Mouse (Mus musculus) cortical plate, adult 2 months (tissue): ENCODE results near the gene Prtg. TPM values are rescaled to one million over a fixed set of nuclear protein-coding genes. Genes with fewer than 3 reads are reported as not detected.

Experiments used
- H3K27ac ChIP-seq: fragments of 200-500 bp; 2 replicates; pipeline ENCODE4 v1.5.1; 2012; ENCODE audit warnings: low read length, control low read depth, inconsistent platforms; ENCODE audit not compliant: insufficient read depth
- H3K4me1 ChIP-seq: fragments of 200-500 bp; 2 replicates; pipeline ENCODE4 v1.6.1; 2011; ENCODE audit warnings: low read length; ENCODE audit not compliant: control insufficient read depth, insufficient read depth
- H3K4me3 ChIP-seq: fragments of 200-500 bp; 2 replicates; pipeline ENCODE4 v1.5.1; 2011; ENCODE audit warnings: mild to moderate bottlenecking, low read length, control low read depth; ENCODE audit not compliant: insufficient read depth
- CTCF ChIP-seq: fragments of 200-500 bp; IDR thresholded peaks from 2 replicates; pipeline ENCODE4 v1.5.1; 2011; ENCODE audit warnings: mild to moderate bottlenecking, control low read depth, low read length; ENCODE audit not compliant: insufficient read depth; ENCODE audit errors: extremely low read depth
- POLR2A ChIP-seq: fragments of 200-500 bp; IDR thresholded peaks from 2 replicates; pipeline ENCODE4 v1.6.1; 2011; ENCODE audit warnings: mild to moderate bottlenecking, low read length, control low read depth; ENCODE audit not compliant: insufficient read depth; ENCODE audit errors: extremely low read depth
- polyA plus RNA-seq: library from polyadenylated mRNA; depleted of rRNA; stranded (reverse); fragments of >200 nt; gene quantifications from 2 replicates; pipeline ENCODE4 v1.2.3, GENCODE M21; 2012

Gene Prtg
- polyA plus RNA-seq, 1 experiment, result 0.84 TPM

GRCm38 (mm10) chr9:72875878-72876277 is 69.2 kb downstream of the Prtg start:
- no peak overlapping the region for H3K4me3 ChIP-seq
- H3K4me1 ChIP-seq, result no peaks in the 10 kb centered on the region
- no peak overlapping the region for H3K27ac ChIP-seq
- 0 out of 2 replicates have a peak, but pooled peaks have one; percentile 8 for TF ChIP-seq CTCF
- no peak for TF ChIP-seq POLR2A

- Histone ChIP-seq H3K4me3 (no peak overlapping the region), H3K4me1 (no peaks in the 10 kb centered on the region), H3K27ac (no peak overlapping the region)
- TF ChIP-seq POLR2A (no peak), CTCF (no peak)
Observed at GRCm38 (mm10) chr9:72877905-72878304, 71.2 kb downstream of the Prtg start.

DNA sequence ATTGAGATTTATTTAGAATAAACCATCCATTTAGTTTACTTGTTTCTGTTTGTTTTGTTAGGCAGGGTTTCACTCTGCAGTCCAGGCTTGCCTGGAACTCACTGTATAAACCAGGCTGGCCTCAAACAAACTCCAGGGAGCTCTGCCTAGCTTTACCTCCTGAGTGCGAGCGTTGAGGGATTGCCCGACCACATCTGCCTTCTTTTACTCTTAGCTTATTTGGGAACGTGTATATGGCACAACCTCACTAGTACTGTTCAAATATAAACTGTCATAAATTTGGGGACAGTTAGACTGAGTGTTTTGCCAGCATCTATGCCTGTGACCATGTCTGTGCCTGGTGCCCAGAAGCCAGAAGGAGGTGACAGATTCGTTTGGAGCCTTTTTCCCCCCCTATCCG is 72.0 kb downstream of the Prtg start:
- Histone ChIP-seq H3K4me3 (no peak overlapping the region), H3K4me1 (no peaks in the 10 kb centered on the region; the same call in 1 of the 2 replicates), H3K27ac (no peak overlapping the region)
- TF ChIP-seq POLR2A, result no peak
- TF ChIP-seq CTCF, result no peak

DNA sequence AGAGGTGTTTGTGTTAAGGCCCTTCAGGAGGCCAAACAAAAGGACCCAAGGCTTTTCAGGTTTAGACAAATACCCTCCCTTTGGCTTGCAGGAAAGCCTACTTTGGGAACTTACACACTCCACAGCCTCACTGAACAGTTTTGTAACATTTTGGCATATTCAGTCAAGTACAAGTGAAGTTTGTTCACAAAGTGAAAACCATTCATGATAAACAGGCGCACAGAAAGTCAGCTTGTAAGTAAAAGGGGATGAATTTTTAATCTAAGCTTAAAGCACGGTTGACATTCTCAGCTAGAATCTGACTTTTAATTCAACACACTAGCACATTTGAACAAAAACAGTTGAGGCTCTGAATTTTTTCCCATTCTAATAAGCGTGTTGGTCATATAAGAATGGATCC is 72.9 kb downstream of the Prtg start:
- peaks cover 2% of the 10 kb centered on the region; the same call in 1 of the 2 replicates for H3K4me1 ChIP-seq
- no peak overlapping the region for H3K27ac ChIP-seq
- no peak for TF ChIP-seq POLR2A
- TF ChIP-seq CTCF, result no peak
- H3K4me3 ChIP-seq, result no peak overlapping the region

DNA sequence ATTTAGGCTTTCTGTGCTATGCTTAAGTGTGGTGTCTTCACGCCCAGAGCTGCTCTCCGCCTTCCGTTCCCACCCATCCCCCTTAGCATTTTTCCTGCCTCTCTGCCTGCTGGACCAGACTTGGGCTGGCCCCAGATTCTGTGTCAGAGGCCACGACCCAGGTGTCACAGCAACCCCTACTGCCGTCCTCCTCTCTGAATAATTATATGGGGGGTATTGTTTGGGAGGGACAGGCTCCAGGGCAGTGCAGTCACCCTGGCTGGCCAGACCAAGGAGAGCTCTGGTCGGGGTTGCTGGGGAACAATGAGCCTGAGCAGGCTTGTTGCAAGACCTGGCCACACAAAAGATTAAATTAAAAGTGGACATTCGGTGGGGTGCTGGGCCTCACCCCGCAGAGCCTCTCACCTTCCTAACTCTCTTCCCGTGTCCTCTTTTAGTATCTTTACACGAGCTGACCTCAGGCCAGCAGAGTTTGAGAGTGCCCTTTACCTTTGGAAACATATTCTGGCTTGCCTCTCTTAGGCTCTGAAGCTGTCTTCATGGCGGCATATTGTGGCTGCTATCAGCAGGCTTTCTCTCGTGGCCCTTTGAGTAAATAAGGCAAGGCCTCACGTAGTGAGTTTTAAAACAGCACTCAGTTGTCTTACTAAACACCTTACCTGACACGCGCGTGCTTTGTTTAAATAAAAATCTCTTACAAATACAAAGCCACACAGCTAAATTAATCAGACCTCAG is 73.7 kb downstream of the Prtg start:
- H3K4me3 ChIP-seq, result no peak overlapping the region
- H3K27ac ChIP-seq, result no peak overlapping the region
- no peak for TF ChIP-seq CTCF
- no peak for TF ChIP-seq POLR2A
- H3K4me1 ChIP-seq, result peaks cover 2% of the 10 kb centered on the region; the same call in 1 of the 2 replicates

DNA sequence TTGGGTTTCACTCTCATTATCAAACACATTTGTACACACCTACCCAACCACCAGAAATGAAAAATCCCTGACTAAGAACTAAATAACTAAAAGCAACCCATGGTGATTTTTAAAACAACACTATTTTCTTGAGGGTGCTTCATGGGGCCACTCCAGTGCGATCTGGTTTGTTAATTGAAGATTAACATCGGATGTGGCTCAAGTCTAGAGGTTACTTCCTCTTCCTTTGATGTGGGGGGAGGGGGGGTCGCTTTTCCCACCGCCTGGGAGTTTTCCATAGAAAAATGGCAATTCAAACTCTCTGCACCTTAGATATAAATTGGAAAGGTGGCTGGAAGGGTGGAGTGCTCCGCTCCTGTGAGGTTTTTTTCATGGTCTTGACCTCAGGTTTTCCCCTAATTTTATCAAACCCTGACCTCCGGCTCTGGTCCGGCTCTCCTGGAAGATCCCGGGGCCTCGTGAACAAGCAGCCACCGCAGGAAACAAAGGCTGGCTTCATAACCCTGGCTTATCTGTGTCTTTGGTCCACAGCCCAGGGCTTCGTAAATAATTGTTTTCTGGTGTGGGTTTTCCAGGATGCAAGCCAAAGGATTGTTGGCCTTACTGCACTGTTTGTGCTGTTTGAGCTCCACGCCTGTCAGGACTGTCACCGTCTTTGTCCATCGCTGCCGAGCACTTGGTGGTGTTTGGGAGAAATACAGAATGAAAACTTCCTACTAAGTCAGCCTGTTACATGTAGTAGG is 74.5 kb downstream of the Prtg start:
- Histone ChIP-seq H3K27ac (0 out of 2 replicates have a peak overlapping the region, but pooled peaks have one; percentile 25), H3K4me3 (no peak overlapping the region), H3K4me1 (peaks cover 2% of the 10 kb centered on the region; the same call in 1 of the 2 replicates)
- TF ChIP-seq POLR2A (no peak), CTCF (no peak)

DNA sequence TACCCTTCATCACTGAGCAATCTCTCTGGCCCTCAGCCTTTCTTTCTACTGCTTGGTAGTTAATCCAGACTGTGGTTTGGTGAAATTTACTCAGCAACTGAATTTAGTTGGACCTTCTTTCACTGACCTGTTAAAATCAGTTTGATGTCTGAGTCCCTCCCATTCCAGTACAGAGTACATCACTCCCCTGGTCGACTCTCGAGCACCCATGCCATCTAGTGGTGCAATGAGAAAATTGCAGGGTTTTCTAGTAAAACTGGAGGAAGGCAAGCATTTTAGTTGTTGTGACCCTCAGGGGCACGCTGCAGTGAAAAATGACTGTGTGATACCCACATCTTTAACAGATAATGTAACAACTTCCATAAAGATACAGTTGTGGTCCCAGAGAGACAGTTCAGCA is 77.3 kb downstream of the Prtg start:
- TF ChIP-seq CTCF (peak; percentile 90), POLR2A (no peak)
- H3K4me1 ChIP-seq, result peaks cover 2% of the 10 kb centered on the region; the same call in 1 of the 2 replicates

DNA sequence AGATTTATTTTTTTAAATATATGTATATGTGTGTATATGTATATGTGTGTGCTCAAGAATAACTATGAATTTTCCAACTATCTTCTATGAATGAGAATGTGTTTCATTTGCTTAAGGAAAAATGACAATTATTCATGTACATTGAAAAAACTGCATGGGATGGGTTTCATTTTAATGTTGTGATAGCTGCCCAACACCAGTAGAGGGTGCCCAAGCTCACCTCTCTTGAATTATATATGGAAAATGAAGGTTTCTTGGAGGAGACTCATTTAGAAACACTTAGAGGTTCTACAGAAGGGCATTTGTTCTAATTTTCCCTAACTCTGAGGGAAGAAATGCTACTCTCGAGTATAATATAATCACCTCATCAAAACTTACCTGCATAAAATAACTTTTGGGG is 83.1 kb downstream of the Prtg start:
- TF ChIP-seq POLR2A (no peak), CTCF (peak; percentile 29; the same call in 1 of the 2 replicates)
- Histone ChIP-seq H3K4me3 (no peak overlapping the region), H3K4me1 (no peaks in the 10 kb centered on the region)

More for the DNA sequence above, 77.3 kb downstream of the Prtg start:
- H3K27ac ChIP-seq, result no peak overlapping the region
- H3K4me3 ChIP-seq, result no peak overlapping the region

DNA sequence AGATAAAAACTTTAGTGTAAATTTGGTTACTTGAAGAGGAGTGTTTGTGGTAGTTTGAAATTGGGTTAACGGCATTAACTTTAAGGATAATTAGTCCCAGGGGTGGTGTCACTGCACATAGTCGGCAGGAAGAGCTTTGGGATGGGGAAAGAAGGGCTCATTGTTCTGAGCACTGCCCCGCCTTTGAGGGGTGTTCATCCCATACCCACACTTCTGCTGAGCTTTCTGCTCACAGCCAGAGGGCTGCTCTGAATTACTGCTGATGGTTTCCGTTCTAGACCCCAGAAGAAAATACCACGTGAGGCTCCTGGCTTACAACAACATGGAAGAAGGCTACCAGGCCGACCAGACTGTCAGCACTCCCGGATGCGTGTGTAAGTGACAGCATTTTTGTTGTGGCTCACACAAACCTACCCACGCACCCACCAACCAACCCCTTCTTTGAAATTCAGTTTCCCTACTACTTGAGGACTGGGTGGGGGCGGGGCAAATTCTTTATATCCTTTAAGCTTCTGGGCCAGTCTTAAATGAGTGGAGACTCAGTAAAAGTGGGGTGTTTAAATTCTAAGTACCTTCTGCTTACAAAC is 83.9 kb downstream of the Prtg start:
- Histone ChIP-seq H3K4me3 (no peak overlapping the region), H3K27ac (no peak overlapping the region), H3K4me1 (no peaks in the 10 kb centered on the region)
- TF ChIP-seq POLR2A, result no peak

More for the DNA sequence above, 83.1 kb downstream of the Prtg start:
- H3K27ac ChIP-seq, result no peak overlapping the region
